Mouse (Mus musculus): ENCODE data around the gene Rnf207.
A peak's percentile ranks its signal among the peaks of the same experiment; 100 is the strongest.

Rnf207 gene

GRCm38 (mm10) chr4:152318517-152319234, at the start of gene Rnf207:
Gene Rnf207 (minus strand): TSS chr4:152318993.
- peak; percentile 42 to 69 for DNase-seq

- DNase-seq, result no peak
Observed at GRCm38 (mm10) chr4:152365228-152365627, 46.4 kb upstream of the Rnf207 start.

- no peak for DNase-seq
Observed at GRCm38 (mm10) chr4:152362180-152362579, 43.4 kb upstream of the Rnf207 start.

GRCm38 (mm10) chr4:152360855-152361254, 42.1 kb upstream of the Rnf207 start:
- DNase-seq, result no peak

GRCm38 (mm10) chr4:152359700-152360099, 40.9 kb upstream of the Rnf207 start:
- no peak for DNase-seq

- no peak for DNase-seq
Observed at GRCm38 (mm10) chr4:152355672-152356071, 36.9 kb upstream of the Rnf207 start.

- no peak for DNase-seq
Observed at GRCm38 (mm10) chr4:152353886-152354637, 35.3 kb upstream of the Rnf207 start.

- no peak for DNase-seq
Observed at GRCm38 (mm10) chr4:152351422-152352305, 32.9 kb upstream of the Rnf207 start.

GRCm38 (mm10) chr4:152350722-152351421, 32.1 kb upstream of the Rnf207 start:
- no peak for DNase-seq

- DNase-seq, result no peak
Observed at GRCm38 (mm10) chr4:152349837-152350381, 31.1 kb upstream of the Rnf207 start.

- peak; percentile 20 to 24 for DNase-seq
Observed at GRCm38 (mm10) chr4:152345120-152345889, 26.5 kb upstream of the Rnf207 start.

- DNase-seq, result no peak
Observed at GRCm38 (mm10) chr4:152344651-152345050, 25.9 kb upstream of the Rnf207 start.

- DNase-seq, result no peak
Observed at GRCm38 (mm10) chr4:152343296-152343695, 24.5 kb upstream of the Rnf207 start.

GRCm38 (mm10) chr4:152340584-152341284, 21.9 kb upstream of the Rnf207 start:
- DNase-seq, result no peak

GRCm38 (mm10) chr4:152339293-152339790, 20.5 kb upstream of the Rnf207 start:
- DNase-seq, result no peak

GRCm38 (mm10) chr4:152338419-152339292, 19.9 kb upstream of the Rnf207 start, which contains the start of gene Chd5:
Gene Chd5 (plus strand): TSS chr4:152338651.
- no peak for DNase-seq

- DNase-seq, result no peak
Observed at GRCm38 (mm10) chr4:152337772-152338171, 19.0 kb upstream of the Rnf207 start.

- DNase-seq, result no peak
Observed at GRCm38 (mm10) chr4:152333587-152333986, 14.8 kb upstream of the Rnf207 start.

GRCm38 (mm10) chr4:152332952-152333351, 14.2 kb upstream of the Rnf207 start:
- peak; percentile 37 to 68 for DNase-seq
